ENCODE assay signal across 9 mouse cellular contexts in the genomic region with DNA sequence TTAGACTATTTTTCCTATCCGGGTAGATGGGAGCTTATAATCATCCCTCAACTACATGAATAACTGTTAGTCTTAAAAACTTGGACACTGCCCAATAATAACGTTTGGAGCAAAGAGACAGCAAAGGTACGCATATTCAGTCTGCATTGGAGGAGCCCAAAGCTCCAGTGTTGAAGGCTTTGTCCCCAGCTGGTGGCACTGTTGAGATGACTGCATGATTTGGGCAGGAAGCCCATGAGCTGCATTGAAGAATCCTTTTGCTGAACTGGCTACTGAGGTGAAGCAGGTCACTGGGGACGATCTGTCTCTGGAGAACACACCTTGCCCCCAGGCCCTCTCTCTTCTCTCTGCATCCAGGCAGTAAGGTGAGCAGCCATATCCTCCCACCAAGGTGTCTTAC. TPM values are rescaled to one million over a fixed set of nuclear protein-coding genes. Genes with fewer than 3 reads are reported as not detected.
DNase-seq lines count a peak whose midpoint lies in the region; ATAC-seq and TF ChIP-seq lines count a peak whose summit lies in the region.
"Had no signal": no experiment of that assay in that cellular context is flagged by ENCODE, and none has a peak within 500 bp of the region (broad histone marks: within the 10 kb centered on the region; RNA-seq: fewer than 3 reads in every experiment).

No protein-coding gene starts in this region.

- no peak overlapping the region for H3K9ac ChIP-seq in liver, postnatal 0 days (replicated peaks)
- H3K9ac ChIP-seq in liver, embryonic 11.5 days (ENCODE audit: low read depth, low read length): no peak overlapping the region
- no peak overlapping the region for H3K9ac ChIP-seq in lung, embryonic 15.5 days
- H3K9ac ChIP-seq: neural tube, embryonic 13.5 days had no signal

- no peak for ATAC-seq in liver, postnatal 0 days
- ATAC-seq in liver, embryonic 11.5 days (replicated peaks; ENCODE audit: low FRiP score): no peak
- 0 out of 2 replicates have a peak, but pooled peaks have one; percentile 23 for ATAC-seq in lung, embryonic 15.5 days (ENCODE audit: borderline replicate concordance, extremely low read depth, low FRiP score, low TSS enrichment)

- 65% methylated on average over 4 of the region's 4 CpGs for WGBS in liver, postnatal 0 days (ENCODE audit: insufficient replicate concordance)
- 73% methylated on average over 4 of the region's 4 CpGs for WGBS in liver, embryonic 11.5 days
- WGBS in lung, embryonic 15.5 days: 47% methylated on average over 4 of the region's 4 CpGs

- no peak overlapping the region for H3K27ac ChIP-seq in liver, postnatal 0 days (ENCODE audit: low read depth)
- H3K27ac ChIP-seq in liver, embryonic 11.5 days (ENCODE audit: low read depth, low read length): no peak overlapping the region
- H3K27ac ChIP-seq in lung, embryonic 15.5 days: no peak overlapping the region
- H3K27ac ChIP-seq: neural tube, embryonic 13.5 days had no signal

- peak; percentile 44 to 83 for DNase-seq in adrenal gland, adult (ENCODE audit: inconsistent age in 2 of 2, low spot score in 1 of 2)
- DNase-seq in adrenal gland, postnatal 4 days (ENCODE audit: low spot score in 2 of 2): no peak
- no peak for DNase-seq in liver, postnatal 0 days
- no peak for DNase-seq in liver, embryonic 11.5 days (ENCODE audit: low spot score)
- peak; percentile 35 to 48 for DNase-seq in frontal cortex, postnatal 36 days (ENCODE audit: low spot score in 2 of 2)
- no peak for DNase-seq in urinary bladder, adult 18-20 months (ENCODE audit: low spot score in 2 of 2)
- DNase-seq in spleen, postnatal 14 days (ENCODE audit: low spot score in 2 of 2): no peak

- no peaks in the 10 kb centered on the region for H3K27me3 ChIP-seq in liver, postnatal 0 days (ENCODE audit: insufficient read depth, low read length)
- H3K27me3 ChIP-seq in liver, embryonic 11.5 days (replicated peaks; ENCODE audit: control insufficient read depth, insufficient read depth, low read length): no peaks in the 10 kb centered on the region
- H3K27me3 ChIP-seq in lung, embryonic 15.5 days: no peaks in the 10 kb centered on the region
- H3K27me3 ChIP-seq: neural tube, embryonic 13.5 days had no signal

- TF ChIP-seq CTCF in liver, postnatal 0 days (IDR thresholded peaks at IDR 0.05; ENCODE audit: low read depth): peak; percentile 45

- H3K9me3 ChIP-seq in liver, postnatal 0 days (ENCODE audit: low read length): no peaks in the 10 kb centered on the region
- H3K9me3 ChIP-seq in liver, embryonic 11.5 days (ENCODE audit: control insufficient read depth, low read length): no peaks in the 10 kb centered on the region
- H3K9me3 ChIP-seq in lung, embryonic 15.5 days: no peaks in the 10 kb centered on the region
- H3K9me3 ChIP-seq: neural tube, embryonic 13.5 days had no signal

- no peak overlapping the region for H3K4me2 ChIP-seq in liver, postnatal 0 days (ENCODE audit: low read depth, low read length)
- no peak overlapping the region for H3K4me2 ChIP-seq in liver, embryonic 11.5 days
- no peak overlapping the region for H3K4me2 ChIP-seq in lung, embryonic 15.5 days
- H3K4me2 ChIP-seq: neural tube, embryonic 13.5 days had no signal

- no peak overlapping the region for H3K4me3 ChIP-seq in liver, postnatal 0 days (ENCODE audit: low read depth, low read length)
- H3K4me3 ChIP-seq in liver, embryonic 11.5 days (ENCODE audit: low read depth, low read length): no peak overlapping the region
- H3K4me3 ChIP-seq in lung, embryonic 15.5 days: no peak overlapping the region
- H3K4me3 ChIP-seq: neural tube, embryonic 13.5 days had no signal

- peaks cover 4% of the 10 kb centered on the region; the same call in 1 of the 2 replicates for H3K4me1 ChIP-seq in liver, postnatal 0 days (ENCODE audit: insufficient read depth)
- no peaks in the 10 kb centered on the region for H3K4me1 ChIP-seq in liver, embryonic 11.5 days (replicated peaks; ENCODE audit: control insufficient read depth, insufficient read depth, low read length)
- peaks cover 5% of the 10 kb centered on the region for H3K4me1 ChIP-seq in lung, embryonic 15.5 days

- no peaks in the 10 kb centered on the region for H3K36me3 ChIP-seq in liver, postnatal 0 days (replicated peaks; ENCODE audit: insufficient read depth, low read length)
- H3K36me3 ChIP-seq in liver, embryonic 11.5 days (ENCODE audit: control insufficient read depth, insufficient read depth, low read length): no peaks in the 10 kb centered on the region
- no peaks in the 10 kb centered on the region for H3K36me3 ChIP-seq in lung, embryonic 15.5 days
- H3K36me3 ChIP-seq: neural tube, embryonic 13.5 days had no signal

- TF ChIP-seq EP300 in liver, postnatal 0 days (IDR thresholded peaks at IDR 0.05; ENCODE audit: low read depth): no peak

RNA-seq across cellular contexts. Expression of a gene that starts 43.5 kb away (rescaled TPM):
- 1 to 10 TPM; 6.6 to 6.7 TPM for total RNA-seq in adrenal gland, postnatal 4 days (2021)
- polyA plus RNA-seq in liver, postnatal 0 days (2015; fragmentation: Nextera tagmentation; extraction: Ambion mirVana): 0.46 and 0.51 TPM in 2 replicates
- polyA plus RNA-seq in liver, embryonic 11.5 days (2014; fragmentation: Nextera tagmentation; extraction: Ambion mirVana): 4.7 and 5.0 TPM in 2 replicates
- polyA plus RNA-seq in lung, embryonic 15.5 days (2015; fragmentation: Nextera tagmentation; extraction: Ambion mirVana): 3.8 and 4.0 TPM in 2 replicates

Comparison
In these comparisons a context has a peak if more than half of its experiments do, and no peak if none do; other contexts are left out.
1. DNase-seq: peak in adrenal gland, adult (2 of 2) and frontal cortex, postnatal 36 days (2 of 2); none in adrenal gland, postnatal 4 days (0 of 2), liver, postnatal 0 days (single experiment), liver, embryonic 11.5 days (single experiment), urinary bladder, adult 18-20 months (0 of 2) and spleen, postnatal 14 days (0 of 2).